Mouse (Mus musculus): ENCODE measurements around the gene Rasip1. TPM values are rescaled to one million over a fixed set of nuclear protein-coding genes. Genes with fewer than 3 reads are reported as not detected.

The Rasip1 gene
- total and polyA plus RNA-seq, 2 experiments from 2014 or later: 24.0 to 36.0 TPM

GRCm38 (mm10) chr7:45667761-45668160, 40.5 kb downstream of the Rasip1 start:
- Histone ChIP-seq H3K27ac (ENCODE audit: low read depth, low read length) (no peak overlapping the region), H3K9me3 (ENCODE audit: low read length) (no peaks in the 10 kb centered on the region), H3K4me3 (ENCODE audit: low read depth, low read length) (no peak overlapping the region), H3K36me3 (ENCODE audit: insufficient read depth, low read length) (no peaks in the 10 kb centered on the region), H3K4me2 (ENCODE audit: low read depth, low read length, poor library complexity, severe bottlenecking) (no peak overlapping the region), H3K9ac (replicated peaks; ENCODE audit: low read length, poor library complexity, severe bottlenecking) (no peak overlapping the region), H3K4me1 (ENCODE audit: insufficient read depth, low read length) (no peaks in the 10 kb centered on the region), H3K27me3 (ENCODE audit: insufficient read depth, low read length) (no peaks in the 10 kb centered on the region)
- DNase-seq (ENCODE audit: low spot score) (peak; percentile 42), ATAC-seq (ENCODE audit: low FRiP score) (no peak)
- 64% methylated on average over 14 of the region's 14 CpGs for WGBS
- no peak for TF ChIP-seq CTCF (IDR thresholded peaks at IDR 0.05)

- Histone ChIP-seq H3K27me3 (ENCODE audit: insufficient read depth, low read length) (no peaks in the 10 kb centered on the region), H3K4me2 (ENCODE audit: low read depth, low read length, poor library complexity, severe bottlenecking) (no peak overlapping the region), H3K4me1 (ENCODE audit: insufficient read depth, low read length) (no peaks in the 10 kb centered on the region), H3K36me3 (ENCODE audit: insufficient read depth, low read length) (no peaks in the 10 kb centered on the region), H3K9ac (replicated peaks; ENCODE audit: low read length, poor library complexity, severe bottlenecking) (no peak overlapping the region), H3K9me3 (ENCODE audit: low read length) (no peaks in the 10 kb centered on the region), H3K27ac (ENCODE audit: low read depth, low read length) (no peak overlapping the region), H3K4me3 (ENCODE audit: low read depth, low read length) (no peak overlapping the region)
- peak; percentile 24; the same call in 1 of the 2 replicates for TF ChIP-seq CTCF (IDR thresholded peaks at IDR 0.05)
- WGBS: 97% methylated on average over 9 of the region's 9 CpGs
- DNase-seq (ENCODE audit: low spot score) (no peak), ATAC-seq (ENCODE audit: low FRiP score) (no peak)
Observed at GRCm38 (mm10) chr7:45668921-45669320, 41.6 kb downstream of the Rasip1 start.

GRCm38 (mm10) chr7:45677627-45678295, 50.5 kb downstream of the Rasip1 start:
- DNase-seq (ENCODE audit: low spot score): no peak
- H3K36me3 ChIP-seq (ENCODE audit: insufficient read depth, low read length): no peaks in the 10 kb centered on the region
- no peak overlapping the region for H3K27ac ChIP-seq (ENCODE audit: low read depth, low read length)
- H3K9me3 ChIP-seq (ENCODE audit: low read length): no peaks in the 10 kb centered on the region
- no peak for ATAC-seq (ENCODE audit: low FRiP score)
- no peaks in the 10 kb centered on the region for H3K27me3 ChIP-seq (ENCODE audit: insufficient read depth, low read length)
- H3K9ac ChIP-seq (replicated peaks; ENCODE audit: low read length, poor library complexity, severe bottlenecking): no peak overlapping the region
- H3K4me2 ChIP-seq (ENCODE audit: low read depth, low read length, poor library complexity, severe bottlenecking): no peak overlapping the region
- TF ChIP-seq CTCF (IDR thresholded peaks at IDR 0.05): no peak
- H3K4me1 ChIP-seq (ENCODE audit: insufficient read depth, low read length): no peaks in the 10 kb centered on the region
- WGBS: 76% methylated on average over 7 of the region's 7 CpGs
- no peak overlapping the region for H3K4me3 ChIP-seq (ENCODE audit: low read depth, low read length)

GRCm38 (mm10) chr7:45678513-45678912, 51.2 kb downstream of the Rasip1 start:
- DNase-seq (ENCODE audit: low spot score): no peak
- ATAC-seq (ENCODE audit: low FRiP score): no peak
- Histone ChIP-seq H3K36me3 (ENCODE audit: insufficient read depth, low read length) (no peaks in the 10 kb centered on the region), H3K4me3 (ENCODE audit: low read depth, low read length) (no peak overlapping the region), H3K9ac (replicated peaks; ENCODE audit: low read length, poor library complexity, severe bottlenecking) (no peak overlapping the region), H3K9me3 (ENCODE audit: low read length) (no peaks in the 10 kb centered on the region), H3K4me2 (ENCODE audit: low read depth, low read length, poor library complexity, severe bottlenecking) (no peak overlapping the region), H3K27me3 (ENCODE audit: insufficient read depth, low read length) (no peaks in the 10 kb centered on the region), H3K4me1 (ENCODE audit: insufficient read depth, low read length) (no peaks in the 10 kb centered on the region), H3K27ac (ENCODE audit: low read depth, low read length) (no peak overlapping the region)
- 93% methylated on average over 14 of the region's 14 CpGs for WGBS
- TF ChIP-seq CTCF (IDR thresholded peaks at IDR 0.05): no peak

GRCm38 (mm10) chr7:45679966-45680621, 52.8 kb downstream of the Rasip1 start:
- H3K9ac ChIP-seq (replicated peaks; ENCODE audit: low read length, poor library complexity, severe bottlenecking): no peak overlapping the region
- no peak overlapping the region for H3K27ac ChIP-seq (ENCODE audit: low read depth, low read length)
- no peak for ATAC-seq (ENCODE audit: low FRiP score)
- no peaks in the 10 kb centered on the region for H3K4me1 ChIP-seq (ENCODE audit: insufficient read depth, low read length)
- no peak overlapping the region for H3K4me2 ChIP-seq (ENCODE audit: low read depth, low read length, poor library complexity, severe bottlenecking)
- WGBS: 53% methylated on average over 14 of the region's 14 CpGs
- TF ChIP-seq CTCF (IDR thresholded peaks at IDR 0.05): no peak
- no peak for DNase-seq (ENCODE audit: low spot score)
- H3K9me3 ChIP-seq (ENCODE audit: low read length): no peaks in the 10 kb centered on the region
- no peaks in the 10 kb centered on the region for H3K36me3 ChIP-seq (ENCODE audit: insufficient read depth, low read length)
- no peak overlapping the region for H3K4me3 ChIP-seq (ENCODE audit: low read depth, low read length)
- no peaks in the 10 kb centered on the region for H3K27me3 ChIP-seq (ENCODE audit: insufficient read depth, low read length)

GRCm38 (mm10) chr7:45681046-45681736, 53.9 kb downstream of the Rasip1 start:
- WGBS: 88% methylated on average over 8 of the region's 8 CpGs
- H3K36me3 ChIP-seq (ENCODE audit: insufficient read depth, low read length): no peaks in the 10 kb centered on the region

More at GRCm38 (mm10) chr7:45681046-45681736, 53.9 kb downstream of the Rasip1 start:
- Histone ChIP-seq H3K27me3 (ENCODE audit: insufficient read depth, low read length) (no peaks in the 10 kb centered on the region), H3K27ac (ENCODE audit: low read depth, low read length) (no peak overlapping the region), H3K4me3 (ENCODE audit: low read depth, low read length) (no peak overlapping the region), H3K4me2 (ENCODE audit: low read depth, low read length, poor library complexity, severe bottlenecking) (no peak overlapping the region), H3K4me1 (ENCODE audit: insufficient read depth, low read length) (no peaks in the 10 kb centered on the region), H3K9ac (replicated peaks; ENCODE audit: low read length, poor library complexity, severe bottlenecking) (no peak overlapping the region), H3K9me3 (ENCODE audit: low read length) (no peaks in the 10 kb centered on the region)
- TF ChIP-seq CTCF (IDR thresholded peaks at IDR 0.05): no peak
- DNase-seq (ENCODE audit: low spot score) (no peak), ATAC-seq (ENCODE audit: low FRiP score) (no peak)

Measured in midbrain, postnatal 0 days (tissue).